Mouse (Mus musculus) left cerebral cortex, adult 9 months (tissue): ENCODE measurements around the gene Cabp2.
"Not testable (repeated sequence)": the region's sequence is repeated elsewhere in the genome, so short reads cannot be mapped to it uniquely, and the experiment has no call there.

Experiments
- DNase-seq, 2 experiments: peaks; one replicate each; pipeline ENCODE4 v3.0.0; 2022; ENCODE audit warnings: low spot score in 2 of 2

Gene Cabp2

GRCm38 (mm10) chr19:4055947-4056693, 25.3 kb upstream of the Cabp2 start:
- DNase-seq = no peak

DNA sequence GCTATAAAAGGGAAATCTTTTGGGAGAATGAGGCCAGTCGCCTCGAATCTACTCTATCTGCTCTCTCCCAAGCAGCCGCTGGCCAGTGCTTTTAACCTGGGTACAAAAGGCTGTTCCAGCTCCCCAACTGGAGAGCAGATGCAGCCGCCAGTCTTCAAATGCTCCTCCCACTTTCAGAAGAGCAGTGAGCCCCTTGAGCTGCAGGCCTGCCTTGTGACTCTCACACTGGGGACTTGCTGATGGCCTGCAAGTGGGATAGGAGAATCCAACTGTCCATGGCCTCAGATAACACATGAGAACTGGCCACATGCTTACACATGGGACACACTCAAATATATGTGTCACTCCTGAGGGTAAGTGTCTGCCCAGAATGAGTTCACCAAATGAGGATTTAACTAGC, 24.7 kb upstream of the Cabp2 start:
- no peak for DNase-seq

- no peak for DNase-seq
Measured at GRCm38 (mm10) chr19:4057389-4057788, 24.0 kb upstream of the Cabp2 start.

GRCm38 (mm10) chr19:4057962-4058361, 23.4 kb upstream of the Cabp2 start:
- DNase-seq = no peak

DNA sequence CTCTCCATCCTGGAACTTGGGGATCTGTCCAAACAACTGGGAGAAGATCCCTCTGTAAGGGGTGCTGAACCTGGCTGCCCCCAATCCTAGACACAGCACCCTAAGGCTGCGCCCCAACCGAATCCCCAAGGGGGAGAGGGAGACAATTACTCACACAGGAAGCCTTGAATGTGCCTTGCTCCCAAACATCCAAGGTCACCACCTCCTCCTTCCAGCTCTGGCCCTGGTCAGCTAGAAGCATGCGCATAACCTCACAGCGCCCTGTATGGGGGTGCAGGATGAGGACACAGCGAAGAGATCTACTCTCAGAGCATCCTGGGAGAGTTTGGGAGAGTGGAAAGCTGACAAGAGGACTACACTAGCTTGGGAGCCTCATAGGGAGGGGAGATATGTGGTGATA, 22.8 kb upstream of the Cabp2 start:
- no peak for DNase-seq

- DNase-seq = no peak
Measured at GRCm38 (mm10) chr19:4059069-4059740, 22.2 kb upstream of the Cabp2 start, which contains the start of gene Gstp3. Gene Gstp3 (minus strand): TSS chr19:4059569.

DNA sequence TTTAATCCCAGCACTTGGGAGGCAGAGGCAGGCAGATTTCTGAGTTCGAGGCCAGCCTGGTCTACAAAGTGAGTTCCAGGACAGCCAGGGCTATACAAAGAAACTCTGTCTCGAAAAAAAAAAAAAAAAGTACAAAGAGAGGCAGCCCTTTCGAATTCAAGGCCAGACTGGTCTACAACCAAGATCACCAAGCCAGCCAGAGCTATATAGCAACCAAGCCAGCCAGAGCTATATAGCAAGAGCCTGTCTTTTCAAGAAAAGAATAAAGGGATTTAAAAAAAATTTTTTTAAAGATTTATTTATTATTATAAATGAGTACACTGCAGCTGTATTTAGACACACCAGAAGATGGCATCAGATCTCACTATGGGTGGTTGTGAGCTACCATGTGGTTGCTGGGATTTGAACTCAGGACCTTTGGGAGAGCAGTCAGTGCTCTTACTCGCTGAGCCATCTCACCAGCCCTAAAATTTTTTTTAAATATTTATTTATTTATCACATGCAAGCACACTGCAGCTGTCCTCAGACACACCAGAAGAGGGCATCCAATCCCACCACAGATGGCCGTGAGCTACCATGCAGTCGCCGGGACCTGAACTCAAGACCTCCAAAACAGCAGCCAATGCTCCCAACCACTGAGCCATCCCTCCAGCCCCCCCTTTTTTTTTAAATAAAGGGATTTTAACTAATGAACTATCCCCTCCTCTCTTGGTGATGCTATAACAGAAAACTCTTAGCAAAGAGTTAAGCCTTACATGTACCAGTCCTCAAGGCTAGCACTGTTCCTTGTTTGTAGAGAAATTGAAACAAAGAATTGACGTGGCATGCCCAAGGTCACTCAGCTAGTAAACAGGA, 21.1 kb upstream of the Cabp2 start:
- not testable (repeated sequence) for DNase-seq

DNA sequence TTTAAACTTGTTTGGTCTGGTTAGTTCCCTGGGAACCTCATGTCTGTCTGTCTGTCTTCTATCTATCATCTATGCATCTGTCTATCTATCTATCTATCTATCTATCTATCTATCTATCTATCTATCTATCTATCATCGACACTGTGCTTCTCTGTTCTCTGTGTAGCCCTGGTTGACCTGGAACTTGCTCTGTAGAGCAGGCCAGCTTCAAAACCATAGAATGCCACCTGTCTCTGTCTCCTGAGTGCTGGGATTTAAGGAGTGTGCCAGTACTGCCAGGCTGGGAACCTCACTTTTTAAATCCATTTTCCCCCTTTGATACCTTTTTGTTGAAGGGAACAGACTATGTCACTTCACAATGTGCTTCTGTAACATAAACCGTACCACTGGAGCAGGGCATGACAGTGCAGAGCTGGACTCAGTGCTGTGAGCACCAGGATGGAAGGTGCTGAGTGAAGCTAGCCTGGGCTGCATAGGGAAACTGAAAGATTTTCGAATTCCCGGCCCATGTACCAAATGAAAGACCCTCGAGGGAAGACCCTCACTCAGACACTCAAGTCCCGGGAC, 20.4 kb upstream of the Cabp2 start:
- DNase-seq = no peak

GRCm38 (mm10) chr19:4063357-4063756, 18.0 kb upstream of the Cabp2 start:
- DNase-seq = not testable (repeated sequence)

GRCm38 (mm10) chr19:4064501-4064900, 16.9 kb upstream of the Cabp2 start:
- not testable (repeated sequence) for DNase-seq

- no peak for DNase-seq
Measured at GRCm38 (mm10) chr19:4066280-4066679, 15.1 kb upstream of the Cabp2 start.

DNA sequence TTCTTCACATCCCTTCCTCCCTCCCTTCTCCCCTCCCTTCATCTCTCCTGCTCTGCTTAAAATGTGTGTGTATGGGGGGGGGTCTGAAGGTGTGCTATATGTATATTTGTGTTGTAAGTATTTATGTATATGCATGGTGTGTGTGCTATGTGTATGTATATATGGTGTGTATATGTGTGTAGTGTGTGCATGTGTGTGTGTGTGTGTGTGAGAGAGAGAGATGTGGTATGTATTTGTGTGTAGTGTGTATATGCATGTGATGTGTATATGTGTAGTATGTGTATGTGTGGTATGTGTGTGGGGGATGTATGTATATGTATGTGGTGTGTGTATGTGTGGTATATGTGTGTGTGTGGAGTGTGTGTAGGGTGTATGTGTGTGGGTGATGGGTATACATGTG, 14.5 kb upstream of the Cabp2 start:
- no peak for DNase-seq

GRCm38 (mm10) chr19:4068242-4068641, 13.1 kb upstream of the Cabp2 start:
- DNase-seq = not testable (repeated sequence)

GRCm38 (mm10) chr19:4068717-4069410, 12.5 kb upstream of the Cabp2 start:
- DNase-seq = no peak

DNA sequence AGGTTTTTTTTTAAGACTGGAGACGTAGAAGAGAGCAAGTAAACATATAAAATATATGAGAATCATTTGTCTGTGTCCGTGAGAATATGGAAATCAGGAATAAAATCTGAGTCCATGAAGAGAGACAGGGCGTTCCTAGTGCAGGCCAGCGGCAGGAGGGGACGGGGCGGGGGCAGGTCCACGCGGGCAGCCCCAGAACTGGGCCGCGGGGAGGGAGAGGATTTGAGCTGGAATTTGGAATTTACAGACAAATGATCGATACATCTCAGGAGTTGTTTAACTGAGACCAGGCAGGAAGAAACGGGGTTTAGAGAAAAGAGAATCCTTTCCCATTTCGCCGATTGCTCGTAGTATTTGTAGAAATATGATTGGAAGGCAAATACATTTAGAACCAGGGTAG, 11.1 kb upstream of the Cabp2 start:
- DNase-seq = no peak

DNA sequence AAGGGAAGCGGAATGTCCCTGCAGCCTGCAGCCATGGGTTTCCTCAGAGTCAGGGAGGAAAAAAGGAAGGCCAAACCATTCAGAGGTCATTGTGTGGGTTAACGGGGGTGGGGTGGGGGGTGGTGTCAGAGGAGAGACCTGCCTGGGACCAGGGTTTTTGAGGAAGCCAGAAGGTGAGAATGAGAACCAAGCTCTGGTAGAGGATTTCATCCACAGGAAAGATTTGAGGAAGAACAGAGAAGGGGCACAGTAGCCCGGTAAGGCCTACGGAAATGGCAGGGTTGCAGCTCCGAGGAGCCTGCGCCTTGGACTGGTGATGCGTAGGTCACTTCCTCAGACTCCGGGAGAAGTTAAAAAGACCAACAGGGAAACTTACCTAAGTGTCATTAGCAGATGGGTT, 10.6 kb upstream of the Cabp2 start:
- DNase-seq = no peak

DNA sequence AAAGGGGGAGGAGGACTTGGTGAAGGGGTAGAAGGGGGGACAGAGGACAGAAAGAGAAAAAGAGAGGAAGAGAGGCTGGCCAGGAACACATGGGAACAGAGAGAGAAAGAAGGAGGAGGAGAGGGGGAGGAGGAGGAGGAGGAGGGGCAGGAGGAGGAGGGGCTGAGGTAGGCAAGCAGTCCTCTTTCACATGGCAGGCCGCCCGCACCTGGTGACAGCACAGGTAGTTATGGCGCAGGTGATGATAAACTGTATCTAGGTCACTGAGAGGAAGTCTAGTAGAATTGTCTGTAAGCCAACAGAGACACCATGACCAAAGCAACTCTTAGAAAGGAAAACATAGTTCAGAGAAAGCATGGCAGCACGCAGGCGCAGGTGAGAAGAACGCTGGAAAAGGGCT, 10.0 kb upstream of the Cabp2 start:
- no peak for DNase-seq

DNA sequence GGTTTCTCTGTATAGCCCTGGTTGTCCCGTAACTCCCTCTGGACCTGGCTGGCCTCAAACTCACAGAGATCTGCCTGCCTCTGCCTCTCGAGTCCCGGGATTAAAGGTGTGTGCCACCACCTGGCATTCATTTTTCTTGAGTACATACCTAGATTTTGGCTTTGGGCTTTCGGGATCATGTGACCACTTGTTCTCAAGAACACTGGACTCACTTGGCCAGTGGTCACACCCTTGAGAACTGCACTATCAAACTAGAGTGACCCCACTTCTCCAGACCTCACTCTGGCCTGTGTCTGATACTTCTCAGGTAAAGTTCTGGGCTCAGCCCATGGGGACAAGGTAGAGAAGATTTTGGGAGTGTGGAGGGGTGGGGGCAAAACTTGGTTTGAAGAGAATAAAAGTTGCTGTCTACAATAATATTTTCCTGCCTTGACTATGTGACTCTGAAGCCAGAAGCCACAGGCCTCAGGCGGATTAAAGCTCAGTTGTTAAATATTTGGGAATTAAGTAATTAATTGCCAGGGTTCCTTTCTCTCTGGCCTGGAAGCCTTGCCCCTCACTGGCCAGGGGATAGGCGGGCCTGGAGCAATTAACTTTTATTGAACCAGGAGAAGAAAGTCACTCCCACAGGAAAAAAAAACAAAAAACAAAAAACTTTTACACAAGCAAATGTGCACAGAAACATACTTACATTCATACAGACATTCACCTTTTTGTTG, 8.5 kb upstream of the Cabp2 start:
- no peak for DNase-seq

- DNase-seq = no peak
Measured at GRCm38 (mm10) chr19:4075531-4075930, 5.8 kb upstream of the Cabp2 start.

GRCm38 (mm10) chr19:4079594-4079993, 1.8 kb upstream of the Cabp2 start:
- no peak for DNase-seq

- DNase-seq = no peak
Measured at GRCm38 (mm10) chr19:4080511-4081009, 818 bp upstream of the Cabp2 start.
